ENCODE assay signal across 9 mouse cellular contexts in genomic region chr2:116976951-116977503, GRCm38 (mm10).
DNase-seq lines count a peak whose midpoint lies in the region; ATAC-seq and TF ChIP-seq lines count a peak whose summit lies in the region.
"Had no signal": no experiment of that assay in that cellular context is flagged by ENCODE, and none has a peak within 500 bp of the region (broad histone marks: within the 10 kb centered on the region; RNA-seq: fewer than 3 reads in every experiment).

No protein-coding gene starts in this region.

- 7% methylated on average over 9 of the region's 9 CpGs for WGBS in lung, embryonic 14.5 days
- WGBS in forebrain, embryonic 12.5 days: 4% methylated on average over 9 of the region's 9 CpGs
- WGBS in intestine, embryonic 16.5 days: 11% methylated on average over 9 of the region's 9 CpGs
- 8% methylated on average over 9 of the region's 9 CpGs for WGBS in neural tube, embryonic 15.5 days

- ATAC-seq in lung, embryonic 14.5 days (ENCODE audit: insufficient read depth): no peak
- ATAC-seq in forebrain, embryonic 12.5 days (ENCODE audit: low FRiP score): no peak
- ATAC-seq in intestine, embryonic 16.5 days: no peak
- no peak for ATAC-seq in neural tube, embryonic 15.5 days (ENCODE audit: low FRiP score)

- no peaks in the 10 kb centered on the region for H3K27me3 ChIP-seq in lung, embryonic 14.5 days (ENCODE audit: insufficient read depth, low read length)
- H3K27me3 ChIP-seq in forebrain, embryonic 12.5 days: no peaks in the 10 kb centered on the region
- no peaks in the 10 kb centered on the region for H3K27me3 ChIP-seq in intestine, embryonic 16.5 days (replicated peaks; ENCODE audit: control insufficient read depth, insufficient read depth, low read length)
- no peaks in the 10 kb centered on the region for H3K27me3 ChIP-seq in neural tube, embryonic 15.5 days (replicated peaks)

- H3K4me2 ChIP-seq in lung, embryonic 14.5 days: peak overlapping the region; percentile 68
- peak overlapping the region; percentile 60 for H3K4me2 ChIP-seq in forebrain, embryonic 12.5 days
- H3K4me2 ChIP-seq in intestine, embryonic 16.5 days (ENCODE audit: low read depth, low read length): no peak overlapping the region
- H3K4me2 ChIP-seq in neural tube, embryonic 15.5 days: peak overlapping the region; percentile 87; the same call in 1 of the 2 replicates

- peak overlapping the region; percentile 99 for H3K27ac ChIP-seq in lung, embryonic 14.5 days (ENCODE audit: low read depth)
- H3K27ac ChIP-seq in forebrain, embryonic 12.5 days: peak overlapping the region; percentile 98
- H3K27ac ChIP-seq in intestine, embryonic 16.5 days (ENCODE audit: low read length): peak overlapping the region; percentile 85
- H3K27ac ChIP-seq in neural tube, embryonic 15.5 days (replicated peaks): peak overlapping the region; percentile 91
- H3K27ac ChIP-seq: liver, embryonic 14.5 days had no signal

- no peak for TF ChIP-seq CTCF in lung, embryonic 14.5 days (IDR thresholded peaks at IDR 0.05; ENCODE audit: low read depth)

- H3K4me3 ChIP-seq in lung, embryonic 14.5 days (ENCODE audit: low read depth, low read length): no peak overlapping the region; the same call in 1 of the 2 replicates
- no peak overlapping the region for H3K4me3 ChIP-seq in forebrain, embryonic 12.5 days (replicated peaks)
- no peak overlapping the region for H3K4me3 ChIP-seq in intestine, embryonic 16.5 days (ENCODE audit: low read length)
- no peak overlapping the region for H3K4me3 ChIP-seq in neural tube, embryonic 15.5 days (replicated peaks)

- no peak overlapping the region for H3K9ac ChIP-seq in lung, embryonic 14.5 days
- no peak overlapping the region for H3K9ac ChIP-seq in forebrain, embryonic 12.5 days
- H3K9ac ChIP-seq in intestine, embryonic 16.5 days (ENCODE audit: low read depth, low read length): no peak overlapping the region
- H3K9ac ChIP-seq in neural tube, embryonic 15.5 days (replicated peaks): no peak overlapping the region
- H3K9ac ChIP-seq: liver, embryonic 14.5 days had no signal

- peak; percentile 73 for DNase-seq in lung, embryonic 14.5 days
- DNase-seq in lung, postnatal 25 days (ENCODE audit: low spot score): no peak
- DNase-seq in thymus, postnatal 10 days (ENCODE audit: low spot score in 2 of 2): no peak
- no peak for DNase-seq in natural killer cell, adult 2 months (ENCODE audit: low spot score in 2 of 2)
- DNase-seq in c-Kit-positive CD71-positive TER-119-positive erythroid progenitor cells, embryonic 14.5 days (ENCODE audit: low spot score): no peak

- no peaks in the 10 kb centered on the region for H3K9me3 ChIP-seq in lung, embryonic 14.5 days (ENCODE audit: low read depth, low read length)
- H3K9me3 ChIP-seq in forebrain, embryonic 12.5 days: no peaks in the 10 kb centered on the region
- no peaks in the 10 kb centered on the region for H3K9me3 ChIP-seq in intestine, embryonic 16.5 days (ENCODE audit: control insufficient read depth, low read length)
- H3K9me3 ChIP-seq in neural tube, embryonic 15.5 days (replicated peaks): no peaks in the 10 kb centered on the region

- no peaks in the 10 kb centered on the region for H3K36me3 ChIP-seq in lung, embryonic 14.5 days (ENCODE audit: insufficient read depth)
- no peaks in the 10 kb centered on the region for H3K36me3 ChIP-seq in forebrain, embryonic 12.5 days (replicated peaks)
- no peaks in the 10 kb centered on the region for H3K36me3 ChIP-seq in intestine, embryonic 16.5 days (ENCODE audit: control insufficient read depth, insufficient read depth, low read length)
- no peaks in the 10 kb centered on the region for H3K36me3 ChIP-seq in neural tube, embryonic 15.5 days

- peaks cover 35% of the 10 kb centered on the region for H3K4me1 ChIP-seq in lung, embryonic 14.5 days (ENCODE audit: insufficient read depth)
- H3K4me1 ChIP-seq in forebrain, embryonic 12.5 days: peaks cover 78% of the 10 kb centered on the region
- peaks cover 45% of the 10 kb centered on the region for H3K4me1 ChIP-seq in intestine, embryonic 16.5 days (ENCODE audit: control insufficient read depth, insufficient read depth, low read length)
- H3K4me1 ChIP-seq in neural tube, embryonic 15.5 days: peaks cover 43% of the 10 kb centered on the region
